Mouse (Mus musculus): Measurements from ENCODE around the gene Zdhhc19. TPM values are rescaled to one million over a fixed set of nuclear protein-coding genes. Genes with fewer than 3 reads are reported as not detected.
A peak's percentile ranks its signal among the peaks of the same experiment; 100 is the strongest.
"Not testable (repeated sequence)": the region's sequence is repeated elsewhere in the genome, so short reads cannot be mapped to it uniquely, and the experiment has no call there.

Zdhhc19 gene
- polyA plus RNA-seq, 1 experiment = not detected

DNA sequence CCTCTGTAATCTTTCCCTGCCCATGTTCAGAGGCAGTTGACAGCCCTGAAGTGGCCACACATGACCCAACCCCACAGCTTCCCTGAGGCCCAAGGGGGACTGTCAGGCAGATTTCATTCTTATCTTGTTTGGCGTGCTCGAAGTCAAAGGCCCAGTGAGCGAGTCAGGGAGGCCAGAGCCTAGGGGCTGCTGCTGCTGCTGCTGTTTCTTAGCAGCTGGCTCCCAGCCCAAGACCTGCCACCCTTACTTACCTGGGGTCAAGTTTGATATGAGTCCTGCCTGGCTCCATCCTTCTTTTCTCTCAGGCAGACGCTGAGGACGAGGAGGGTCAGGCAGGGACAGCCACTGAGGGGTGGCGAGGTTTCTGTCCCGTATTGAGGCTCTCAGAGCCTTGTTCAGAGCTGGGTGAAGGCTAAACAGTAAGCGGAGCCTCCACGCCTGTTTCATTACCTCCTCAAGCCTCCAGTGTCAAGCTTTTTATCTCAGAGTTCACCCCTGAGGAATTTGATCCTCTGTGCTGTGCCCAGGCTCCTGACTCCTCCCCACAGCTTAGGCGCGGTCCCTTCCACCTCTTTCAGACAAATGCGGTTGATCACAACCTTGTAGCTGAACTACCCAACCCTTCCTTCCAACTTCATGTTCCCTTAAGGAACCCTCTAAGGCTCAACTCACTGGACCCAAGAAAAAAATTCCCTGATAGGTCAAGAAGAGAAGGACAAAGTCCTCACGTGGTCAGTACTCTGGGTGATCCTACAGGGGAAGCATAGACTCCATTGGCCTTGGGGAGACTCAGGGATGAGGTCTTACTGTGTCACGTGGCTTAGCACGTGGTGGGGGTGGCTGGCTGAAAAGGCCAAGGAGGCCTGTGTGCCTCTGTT, 8.6 kb upstream of the Zdhhc19 start, which contains the start of gene Slc51a:
Gene Slc51a (minus strand): TSS at position 646 of the 878 bp plus-strand sequence.
- peaks cover 18% of the 10 kb centered on the region for H3K27me3 ChIP-seq (ENCODE audit: control insufficient read depth, insufficient read depth, insufficient read length)
- no peak for TF ChIP-seq CTCF (IDR thresholded peaks at IDR 0.05; ENCODE audit: control insufficient read depth, insufficient read depth, insufficient read length)
- TF ChIP-seq USF1 (IDR thresholded peaks at IDR 0.05; ENCODE audit: low read depth) = peak; percentile 8

DNA sequence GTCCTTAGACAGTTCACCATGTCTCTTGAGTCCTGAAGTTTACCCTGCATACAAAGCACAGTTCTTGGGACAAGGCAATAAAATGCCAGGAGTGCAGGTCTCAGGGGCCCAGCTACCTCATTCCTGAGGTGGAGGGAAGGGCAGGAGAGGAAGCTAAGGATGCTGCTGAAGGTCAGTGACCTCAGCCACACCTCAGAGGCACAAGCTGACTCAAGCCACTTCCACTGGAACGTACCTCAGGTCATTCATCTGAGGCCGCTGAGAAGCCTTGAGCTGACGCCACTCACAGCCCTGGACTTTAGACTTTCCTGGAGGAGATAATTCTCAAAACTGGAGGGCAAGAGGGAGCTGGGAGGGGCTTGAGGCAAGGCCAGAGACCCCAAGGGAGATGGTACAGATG, 7.1 kb upstream of the Zdhhc19 start:
- Histone ChIP-seq H3K79me2 (ENCODE audit: control insufficient read depth, insufficient read depth) (no peaks in the 10 kb centered on the region), H3K36me3 (ENCODE audit: control insufficient read depth, insufficient read depth) (no peaks in the 10 kb centered on the region), H3K4me3 (ENCODE audit: insufficient read depth, poor library complexity, severe bottlenecking) (no peak overlapping the region), H3ac (ENCODE audit: control insufficient read depth, insufficient read length, low read depth) (no peak overlapping the region), H3K79me3 (ENCODE audit: low read depth) (no peaks in the 10 kb centered on the region), H3K27me3 (ENCODE audit: control insufficient read depth, insufficient read depth, insufficient read length) (peaks cover 8% of the 10 kb centered on the region)
- TF ChIP-seq CEBPB (IDR thresholded peaks at IDR 0.05; ENCODE audit: low read depth) (no peak), MAX (IDR thresholded peaks at IDR 0.05) (no peak), USF1 (IDR thresholded peaks at IDR 0.05; ENCODE audit: low read depth) (no peak), CTCF (IDR thresholded peaks at IDR 0.05; ENCODE audit: control insufficient read depth, insufficient read depth, insufficient read length) (no peak), MYOD1 (IDR thresholded peaks at IDR 0.05; ENCODE audit: control insufficient read depth, insufficient read length, low read depth) (no peak), MYOG (IDR thresholded peaks at IDR 0.05; ENCODE audit: control insufficient read depth, extremely low read depth, insufficient read length) (no peak), FOSL1 (IDR thresholded peaks at IDR 0.05; ENCODE audit: insufficient read depth, low read length, poor library complexity, severe bottlenecking) (no peak)

More for the DNA sequence above, 8.6 kb upstream of the Zdhhc19 start, which contains the start of gene Slc51a:
- H3K4me3 ChIP-seq (ENCODE audit: insufficient read depth, poor library complexity, severe bottlenecking) = no peak within 1 kb of the TSS
- H3K36me3 ChIP-seq (ENCODE audit: control insufficient read depth, insufficient read depth) = no peaks in the 10 kb centered on the region
- no peaks in the 10 kb centered on the region for H3K79me3 ChIP-seq (ENCODE audit: low read depth)
- no peak within 1 kb of the TSS for H3ac ChIP-seq (ENCODE audit: control insufficient read depth, insufficient read length, low read depth)
- H3K79me2 ChIP-seq (ENCODE audit: control insufficient read depth, insufficient read depth) = no peaks in the 10 kb centered on the region

DNA sequence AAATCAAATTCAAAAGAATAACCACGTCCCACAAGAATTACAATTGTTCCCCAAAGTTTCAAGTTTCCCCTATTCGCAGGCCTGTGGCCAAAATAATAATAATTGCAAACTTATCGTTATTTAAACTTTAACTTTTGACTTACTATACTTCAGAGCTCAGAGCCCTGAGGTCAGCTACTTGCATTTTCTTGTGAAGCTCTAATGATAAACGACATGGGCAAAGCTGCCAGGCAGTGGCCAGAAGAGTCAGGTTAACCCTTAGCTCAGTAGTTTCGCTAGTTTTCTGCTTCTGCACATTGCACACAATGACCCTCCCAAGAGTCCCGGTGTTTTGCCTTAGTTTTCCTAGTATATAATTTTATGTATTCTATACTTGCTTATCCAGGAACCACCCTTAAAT, 1.7 kb upstream of the Zdhhc19 start:
- not testable (repeated sequence) for H3K27me3 ChIP-seq (ENCODE audit: control insufficient read depth, insufficient read depth, insufficient read length); H3K79me2 ChIP-seq (ENCODE audit: control insufficient read depth, insufficient read depth); H3K36me3 ChIP-seq (ENCODE audit: control insufficient read depth, insufficient read depth); H3ac ChIP-seq (ENCODE audit: control insufficient read depth, insufficient read length, low read depth); H3K79me3 ChIP-seq (ENCODE audit: low read depth); H3K4me3 ChIP-seq (ENCODE audit: insufficient read depth, poor library complexity, severe bottlenecking)

DNA sequence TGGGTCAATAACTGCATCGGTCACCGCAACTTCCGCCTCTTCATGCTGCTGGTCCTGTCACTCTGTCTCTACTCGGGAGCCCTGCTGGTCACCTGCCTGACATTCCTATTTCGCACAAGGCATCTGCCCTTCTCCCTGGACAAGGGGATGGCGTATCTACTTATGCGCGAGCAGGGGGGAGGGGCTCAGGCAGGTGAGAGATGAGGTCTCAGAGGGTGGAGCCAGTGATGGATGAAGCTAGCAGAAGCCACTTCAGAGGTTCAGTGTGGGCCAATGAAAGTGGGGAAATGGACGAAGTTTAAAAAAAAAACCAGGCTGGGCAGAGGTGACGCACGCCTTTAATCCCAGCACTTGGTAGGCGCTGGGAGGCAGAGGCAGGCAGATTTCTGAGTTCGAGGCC, 2.9 kb downstream of the Zdhhc19 start:
- H3K4me3 ChIP-seq (ENCODE audit: insufficient read depth, poor library complexity, severe bottlenecking) = no peak overlapping the region

DNA sequence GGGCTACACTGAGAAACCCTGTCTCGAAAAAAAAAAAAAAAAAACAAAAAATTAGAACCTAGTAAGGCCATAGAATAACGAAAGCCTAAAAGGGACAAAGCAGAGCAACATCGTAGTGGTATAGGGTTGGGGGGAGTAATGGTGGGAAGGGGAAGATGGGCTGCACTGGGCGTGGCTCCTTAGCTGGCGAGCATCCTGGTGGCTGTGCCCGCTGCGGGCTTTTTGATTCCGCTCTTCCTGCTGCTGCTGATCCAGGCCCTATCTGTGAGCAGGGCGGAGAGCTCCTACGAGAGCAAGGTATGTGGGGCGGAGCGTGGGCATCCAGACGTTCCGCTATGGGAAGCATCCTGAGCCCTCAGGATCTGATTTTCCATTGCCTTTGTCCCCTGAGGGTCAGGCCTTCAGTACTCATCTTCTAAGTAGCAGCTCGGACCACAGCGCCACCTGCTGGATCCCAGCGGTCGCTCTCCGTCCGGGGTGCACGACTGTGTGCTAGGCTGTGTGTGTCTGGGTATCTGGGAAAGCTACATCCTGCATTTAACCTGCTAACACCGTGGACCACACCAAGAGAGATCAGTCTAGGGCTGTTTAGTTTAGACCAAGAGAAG, 3.5 kb downstream of the Zdhhc19 start:
- no peaks in the 10 kb centered on the region for H3K79me3 ChIP-seq (ENCODE audit: low read depth)
- H3K79me2 ChIP-seq (ENCODE audit: control insufficient read depth, insufficient read depth) = no peaks in the 10 kb centered on the region
- peaks cover 14% of the 10 kb centered on the region for H3K27me3 ChIP-seq (ENCODE audit: control insufficient read depth, insufficient read depth, insufficient read length)
- H3ac ChIP-seq (ENCODE audit: control insufficient read depth, insufficient read length, low read depth) = no peak overlapping the region
- H3K4me3 ChIP-seq (ENCODE audit: insufficient read depth, poor library complexity, severe bottlenecking) = no peak overlapping the region
- TF ChIP-seq USF1 (IDR thresholded peaks at IDR 0.05; ENCODE audit: low read depth) (no peak), CTCF (IDR thresholded peaks at IDR 0.05; ENCODE audit: control insufficient read depth, insufficient read depth, insufficient read length) (peak; percentile 88)
- H3K36me3 ChIP-seq (ENCODE audit: control insufficient read depth, insufficient read depth) = no peaks in the 10 kb centered on the region

More for the DNA sequence above, 2.9 kb downstream of the Zdhhc19 start:
- H3ac ChIP-seq (ENCODE audit: control insufficient read depth, insufficient read length, low read depth) = no peak overlapping the region
- H3K79me2 ChIP-seq (ENCODE audit: control insufficient read depth, insufficient read depth) = no peaks in the 10 kb centered on the region
- no peaks in the 10 kb centered on the region for H3K79me3 ChIP-seq (ENCODE audit: low read depth)
- no peaks in the 10 kb centered on the region for H3K36me3 ChIP-seq (ENCODE audit: control insufficient read depth, insufficient read depth)
- no peak for TF ChIP-seq CTCF (IDR thresholded peaks at IDR 0.05; ENCODE audit: control insufficient read depth, insufficient read depth, insufficient read length)
- TF ChIP-seq MYOD1 (IDR thresholded peaks at IDR 0.05; ENCODE audit: control insufficient read depth, insufficient read length, low read depth) = no peak
- no peak for TF ChIP-seq CEBPB (IDR thresholded peaks at IDR 0.05; ENCODE audit: low read depth)
- no peak for TF ChIP-seq MYOG (IDR thresholded peaks at IDR 0.05; ENCODE audit: control insufficient read depth, extremely low read depth, insufficient read length)
- no peak for TF ChIP-seq USF1 (IDR thresholded peaks at IDR 0.05; ENCODE audit: low read depth)
- TF ChIP-seq MAX (IDR thresholded peaks at IDR 0.05) = no peak
- no peak for TF ChIP-seq FOSL1 (IDR thresholded peaks at IDR 0.05; ENCODE audit: insufficient read depth, low read length, poor library complexity, severe bottlenecking)
- peaks cover 14% of the 10 kb centered on the region for H3K27me3 ChIP-seq (ENCODE audit: control insufficient read depth, insufficient read depth, insufficient read length)

- no peaks in the 10 kb centered on the region for H3K36me3 ChIP-seq (ENCODE audit: control insufficient read depth, insufficient read depth)
- TF ChIP-seq CTCF (IDR thresholded peaks at IDR 0.05; ENCODE audit: control insufficient read depth, insufficient read depth, insufficient read length) = no peak
- H3K27me3 ChIP-seq (ENCODE audit: control insufficient read depth, insufficient read depth, insufficient read length) = peaks cover 14% of the 10 kb centered on the region
- H3ac ChIP-seq (ENCODE audit: control insufficient read depth, insufficient read length, low read depth) = no peak overlapping the region
- H3K79me3 ChIP-seq (ENCODE audit: low read depth) = no peaks in the 10 kb centered on the region
- H3K79me2 ChIP-seq (ENCODE audit: control insufficient read depth, insufficient read depth) = no peaks in the 10 kb centered on the region
- H3K4me3 ChIP-seq (ENCODE audit: insufficient read depth, poor library complexity, severe bottlenecking) = no peak overlapping the region
These were observed 5.4 kb downstream of the Zdhhc19 start for GRCm38 (mm10) chr16:32501459-32501858.
